Mouse (Mus musculus) lung, postnatal 0 days (tissue): Measurements from ENCODE around the gene Gm20509. TPM values are rescaled to one million over a fixed set of nuclear protein-coding genes. Genes with fewer than 3 reads are reported as not detected.

Experiments
- ATAC-seq: fragments of 200-750 bp; cut with Nextera tagmentation; 2 replicates; pipeline ENCODE4 v1.8.0; 2017; ENCODE audit warnings: moderate library complexity
- DNase-seq: peaks from one replicate; pipeline ENCODE4 v3.0.0-alpha.2; 2016; ENCODE audit warnings: low spot score
- H3K27ac ChIP-seq: fragments of 300-500 bp; sonication (generic); 2 replicates; pipeline ENCODE4 v1.5.1; 2014; ENCODE audit warnings: antibody characterized with exemption, mild to moderate bottlenecking, low read length, mixed read lengths
- H3K27me3 ChIP-seq: fragments of 300-500 bp; sonication (generic); replicated peaks from 2 replicates; pipeline ENCODE4 v1.6.1; 2014; ENCODE audit warnings: low read length, mixed read lengths; ENCODE audit not compliant: insufficient read depth
- H3K36me3 ChIP-seq: fragments of 300-500 bp; sonication (generic); 2 replicates; pipeline ENCODE4 v1.6.1; 2014; ENCODE audit warnings: low read length, mixed read lengths; ENCODE audit not compliant: insufficient read depth
- H3K4me1 ChIP-seq: fragments of 300-500 bp; sonication (generic); 2 replicates; pipeline ENCODE4 v1.6.1; 2014; ENCODE audit warnings: antibody characterized with exemption, low read depth, low read length, mixed read lengths; ENCODE audit not compliant: insufficient read depth
- H3K4me2 ChIP-seq: fragments of 300-500 bp; sonication (generic); replicated peaks from 2 replicates; pipeline ENCODE4 v1.6.1; 2014; ENCODE audit warnings: low read depth, mild to moderate bottlenecking, low read length, moderate library complexity, mixed read lengths
- H3K4me3 ChIP-seq: fragments of 300-500 bp; sonication (generic); 2 replicates; pipeline ENCODE4 v1.5.1; 2014; ENCODE audit warnings: low read depth, low read length
- H3K9ac ChIP-seq: fragments of 300-500 bp; sonication (generic); replicated peaks from 2 replicates; pipeline ENCODE4 v1.6.1; 2014; ENCODE audit warnings: low read depth, mild to moderate bottlenecking
- H3K9me3 ChIP-seq: fragments of 300-500 bp; sonication (generic); 2 replicates; pipeline ENCODE4 v1.6.1; 2016; ENCODE audit warnings: low read length, mixed read lengths
- CTCF ChIP-seq: IDR thresholded peaks from 2 replicates; pipeline ENCODE4 v1.5.1; 2016; ENCODE audit warnings: antibody characterized with exemption, mild to moderate bottlenecking
- EP300 ChIP-seq: IDR thresholded peaks from 2 replicates; pipeline ENCODE4 v1.6.1; 2016; ENCODE audit warnings: antibody characterized with exemption, mild to moderate bottlenecking, control low read depth
- WGBS: fragments of 180-500 bp; shearing (Covaris S2); extraction: QIAGEN DNeasy Blood & Tissue Kit; methylation state at CpG from one replicate; pipeline ENCODE4 v1.1.7; 2014; 5-methylcytosine and 5-hydroxymethylcytosine counted together
- polyA plus RNA-seq: library from polyadenylated mRNA; unstranded; fragments of >200 nt; fragmentation: Nextera tagmentation; extraction: Ambion mirVana; gene quantifications from 2 replicates; pipeline ENCODE4 v1.2.1, GENCODE M21; 2015

Gene Gm20509
- polyA plus RNA-seq, 1 experiment from 2014 or later, result not detected

DNA sequence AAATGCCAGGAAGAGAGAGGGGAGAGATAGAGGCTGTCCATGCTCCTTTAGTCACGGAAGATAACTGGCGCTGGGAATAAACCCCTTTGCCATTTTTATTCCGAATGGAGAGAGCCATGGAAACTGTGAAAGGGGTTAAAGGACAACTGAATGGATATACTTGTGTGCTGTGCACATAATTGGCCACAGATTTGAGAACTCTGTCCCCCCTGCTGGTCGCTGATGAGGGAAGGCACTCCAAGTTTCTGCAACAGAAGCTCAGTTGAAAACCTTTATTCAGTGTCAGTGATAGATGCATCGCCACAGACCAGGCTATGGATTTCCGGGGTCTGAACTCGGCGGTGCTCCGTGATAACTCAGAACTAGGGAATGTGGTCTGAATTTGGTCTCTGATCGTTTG lies 12.1 kb upstream of the Gm20509 start:
- no peak overlapping the region for H3K4me3 ChIP-seq
- 0 out of 2 replicates have a peak, but pooled peaks cover 3% of the 10 kb centered on the region for H3K4me1 ChIP-seq
- 78% methylated on average over 10 of the region's 10 CpGs for WGBS
- H3K9ac ChIP-seq, result no peak overlapping the region
- peaks cover 1% of the 10 kb centered on the region; the same call in 1 of the 2 replicates for H3K36me3 ChIP-seq
- peak overlapping the region; percentile 68 for H3K27ac ChIP-seq
- no peak overlapping the region for H3K4me2 ChIP-seq
- H3K9me3 ChIP-seq, result no peaks in the 10 kb centered on the region
- DNase-seq (no peak), ATAC-seq (no peak)
- no peak for TF ChIP-seq EP300
- peak; percentile 41 for TF ChIP-seq CTCF
- no peaks in the 10 kb centered on the region for H3K27me3 ChIP-seq

DNA sequence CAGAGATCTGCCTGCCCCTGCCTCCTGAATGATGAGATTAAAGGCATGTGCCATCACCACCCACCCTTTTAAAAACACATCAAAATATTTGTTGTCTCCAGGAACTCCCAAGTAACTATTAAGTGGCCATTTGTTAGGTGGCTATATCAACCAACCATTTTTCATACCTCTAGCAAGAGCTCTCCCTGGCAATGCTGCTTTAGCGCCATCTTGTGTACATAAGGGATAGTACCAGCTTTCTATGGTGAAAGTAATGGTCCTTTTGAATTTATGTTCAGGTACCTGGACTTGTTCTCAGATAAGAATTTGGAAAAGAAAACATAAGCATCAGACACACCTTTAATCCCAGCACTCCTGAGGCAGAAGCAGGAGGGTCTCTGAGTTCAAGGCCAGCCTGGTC lies 10.5 kb upstream of the Gm20509 start:
- peak; percentile 96 for TF ChIP-seq CTCF
- peak; percentile 17; the same call in 1 of the 2 replicates for TF ChIP-seq EP300
- no peak overlapping the region for H3K4me2 ChIP-seq
- H3K27me3 ChIP-seq, result no peaks in the 10 kb centered on the region
- H3K9me3 ChIP-seq, result no peaks in the 10 kb centered on the region
- no peak for ATAC-seq
- WGBS, result 0% methylated on average over 1 of the region's 1 CpGs
- H3K4me1 ChIP-seq, result no peaks in the 10 kb centered on the region
- peaks cover 6% of the 10 kb centered on the region; the same call in 1 of the 2 replicates for H3K36me3 ChIP-seq
- H3K9ac ChIP-seq, result no peak overlapping the region
- no peak overlapping the region for H3K4me3 ChIP-seq
- DNase-seq, result peak; percentile 87
- H3K27ac ChIP-seq, result no peak overlapping the region

DNA sequence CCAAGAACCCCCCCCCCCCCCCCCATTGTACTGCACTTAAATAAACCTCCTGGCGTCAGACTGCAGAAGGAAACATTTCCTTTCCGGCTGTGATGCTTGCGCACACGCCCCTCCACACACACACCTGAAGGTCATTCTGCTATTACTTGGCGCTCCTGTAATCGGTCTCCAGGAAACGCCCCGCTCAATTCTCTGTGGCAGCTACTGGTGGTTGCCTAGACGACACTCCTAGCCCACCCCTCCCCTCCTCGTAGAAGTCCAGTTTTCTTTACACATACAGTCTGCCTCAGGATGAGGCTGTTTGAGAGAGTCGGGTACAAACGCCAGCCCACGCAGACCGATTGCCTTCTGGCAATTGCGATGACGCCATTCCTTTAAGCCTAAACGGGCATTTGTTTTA lies 7.7 kb upstream of the Gm20509 start:
- ATAC-seq (peak; percentile 70), DNase-seq (peak; percentile 61)
- H3K27me3 ChIP-seq, result no peaks in the 10 kb centered on the region
- no peak overlapping the region for H3K4me2 ChIP-seq
- no peak overlapping the region for H3K9ac ChIP-seq
- H3K4me1 ChIP-seq, result no peaks in the 10 kb centered on the region
- H3K36me3 ChIP-seq, result 0 out of 2 replicates have a peak, but pooled peaks cover 6% of the 10 kb centered on the region
- 10% methylated on average over 17 of the region's 17 CpGs for WGBS
- H3K4me3 ChIP-seq, result no peak overlapping the region
- no peak for TF ChIP-seq CTCF
- no peak for TF ChIP-seq EP300
- no peak overlapping the region for H3K27ac ChIP-seq
- no peaks in the 10 kb centered on the region for H3K9me3 ChIP-seq

DNA sequence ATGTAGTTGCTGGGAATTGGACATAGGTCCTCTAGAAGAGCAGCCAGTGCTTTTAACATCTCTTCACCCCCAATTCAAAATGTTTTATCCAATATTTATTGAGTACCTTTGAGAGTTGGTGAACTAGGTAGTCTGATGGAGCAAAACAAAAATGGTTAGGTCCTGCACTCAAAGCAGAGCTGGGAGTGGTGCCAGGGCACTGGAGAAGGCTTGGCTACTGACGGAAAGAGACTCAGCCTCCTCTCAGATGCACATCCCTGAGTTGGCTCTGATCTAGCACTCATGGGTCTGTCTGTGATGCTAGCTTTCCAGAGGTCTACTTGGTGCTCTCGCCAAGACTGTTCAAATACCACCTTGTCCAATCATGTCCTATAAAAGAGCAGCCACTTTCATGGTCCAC lies 4.4 kb upstream of the Gm20509 start:
- no peak for DNase-seq
- Histone ChIP-seq H3K9ac (no peak overlapping the region), H3K4me3 (no peak overlapping the region), H3K27me3 (no peaks in the 10 kb centered on the region), H3K27ac (no peak overlapping the region), H3K36me3 (0 out of 2 replicates have a peak, but pooled peaks cover 6% of the 10 kb centered on the region), H3K4me2 (no peak overlapping the region), H3K4me1 (no peaks in the 10 kb centered on the region), H3K9me3 (no peaks in the 10 kb centered on the region)
- ATAC-seq, result no peak
- TF ChIP-seq EP300 (no peak), CTCF (no peak)
- WGBS, result 61% methylated on average over 2 of the region's 2 CpGs

DNA sequence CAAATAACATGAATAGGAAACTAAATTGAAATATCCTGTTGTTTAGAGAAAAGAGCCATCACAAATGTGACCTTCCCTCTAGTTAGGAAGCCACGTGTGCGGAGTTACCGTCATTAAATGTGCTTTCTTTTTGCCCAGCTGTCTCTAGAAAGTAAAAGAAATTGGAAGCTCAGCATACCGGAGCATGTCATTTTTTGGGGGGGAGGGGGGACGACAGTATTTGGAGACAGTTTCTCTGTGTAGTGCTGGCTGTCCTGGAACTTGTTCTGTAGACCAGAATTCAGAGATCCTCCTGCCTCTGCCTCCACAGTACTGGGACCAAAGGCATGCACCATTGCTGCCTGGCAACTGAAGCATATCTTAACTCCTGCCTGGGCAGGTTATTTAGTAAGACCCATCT lies 734 bp upstream of the Gm20509 start, which contains the start of gene Khdc3:
Gene Khdc3 (plus strand): TSS at position 301 of the 400 bp plus-strand sequence.
- 84% methylated on average over 5 of the region's 5 CpGs for WGBS

DNA sequence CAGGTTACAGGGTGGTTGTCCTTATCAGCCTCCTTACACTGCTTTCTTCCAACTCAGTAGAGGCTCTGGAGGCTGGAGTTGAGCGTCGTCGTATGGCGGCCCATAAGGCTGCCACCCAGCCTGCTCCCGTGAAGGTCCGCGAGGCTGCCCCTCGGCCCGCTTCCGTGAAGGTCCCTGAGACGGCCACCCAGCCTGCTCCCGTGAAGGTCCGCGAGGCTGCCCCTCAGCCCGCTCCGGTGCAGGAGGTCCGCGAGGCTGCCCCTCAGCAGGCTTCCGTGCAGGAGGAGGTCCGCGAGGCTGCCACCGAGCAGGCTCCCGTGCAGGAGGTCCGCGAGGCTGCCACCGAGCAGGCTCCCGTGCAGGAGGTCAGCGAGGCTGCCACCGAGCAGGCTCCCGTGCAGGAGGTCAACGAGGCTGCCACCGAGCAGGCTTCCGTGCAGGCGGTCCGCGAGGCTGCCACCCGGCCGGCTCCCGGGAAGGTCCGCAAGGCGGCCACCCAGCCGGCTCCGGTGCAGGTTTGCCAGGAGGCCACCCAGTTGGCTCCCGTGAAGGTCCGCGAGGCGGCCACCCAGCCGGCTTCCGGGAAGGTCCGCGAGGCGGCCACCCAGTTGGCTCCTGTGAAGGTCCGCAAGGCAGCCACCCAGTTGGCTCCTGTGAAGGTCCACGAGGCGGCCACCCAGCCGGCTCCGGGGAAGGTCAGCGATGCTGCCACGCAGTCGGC lies 1.0 kb downstream of the Gm20509 start:
- DNase-seq, result no peak
- Histone ChIP-seq H3K9ac (peak overlapping the region; percentile 23; the same call in 1 of the 2 replicates), H3K9me3 (no peaks in the 10 kb centered on the region), H3K27ac (no peak overlapping the region), H3K27me3 (no peaks in the 10 kb centered on the region), H3K4me1 (0 out of 2 replicates have a peak, but pooled peaks cover 3% of the 10 kb centered on the region), H3K36me3 (no peaks in the 10 kb centered on the region), H3K4me3 (peak overlapping the region; percentile 34), H3K4me2 (peak overlapping the region; percentile 80)
- ATAC-seq, result peak; percentile 82
- TF ChIP-seq CTCF (no peak; the same call in 1 of the 2 replicates), EP300 (no peak)
- WGBS, result 7% methylated on average over 54 of the region's 60 CpGs

More for the DNA sequence above, 734 bp upstream of the Gm20509 start, which contains the start of gene Khdc3:
- ATAC-seq (no peak), DNase-seq (no peak)
- no peak within 1 kb of the TSS for H3K9ac ChIP-seq
- H3K9me3 ChIP-seq, result no peaks in the 10 kb centered on the region
- H3K4me2 ChIP-seq, result no peak within 1 kb of the TSS
- H3K36me3 ChIP-seq, result no peaks in the 10 kb centered on the region
- no peak within 1 kb of the TSS for H3K4me3 ChIP-seq
- H3K27me3 ChIP-seq, result no peaks in the 10 kb centered on the region
- H3K27ac ChIP-seq, result no peak within 1 kb of the TSS
- H3K4me1 ChIP-seq, result 0 out of 2 replicates have a peak, but pooled peaks cover 3% of the 10 kb centered on the region
- TF ChIP-seq EP300 (no peak), CTCF (no peak)
